Mouse (Mus musculus) CH12.LX (cell line): ENCODE data around the gene Tmem145. TPM values are rescaled to one million over a fixed set of nuclear protein-coding genes. Genes with fewer than 3 reads are reported as not detected.

Experiments
- DNase-seq: peaks from one replicate; pipeline ENCODE4 v3.0.0-alpha.2; 2013; ENCODE audit errors: extremely low read depth
- H3K27ac ChIP-seq: 2 replicates; pipeline ENCODE4 v1.5.1; 2012; ENCODE audit warnings: low read depth, mild to moderate bottlenecking, control low read depth, moderate library complexity; ENCODE audit not compliant: insufficient read depth
- H3K27me3 ChIP-seq: replicated peaks from 2 replicates; pipeline ENCODE3; 2012; ENCODE audit warnings: inconsistent platforms
- H3K36me3 ChIP-seq, 2 experiments: replicated peaks in 1 of 2; 2 replicates each; pipeline versions ENCODE3 to v1.6.1; 2012; ENCODE audit warnings: inconsistent platforms in 1 of 2, low read length in 1 of 2, mild to moderate bottlenecking in 1 of 2, mixed read lengths in 1 of 2, moderate library complexity in 1 of 2; ENCODE audit not compliant: control insufficient read depth in 1 of 2, insufficient read depth in 1 of 2
- H3K4me1 ChIP-seq, 2 experiments: 2 replicates each; pipeline ENCODE4 v1.6.1; 2012; ENCODE audit warnings: inconsistent platforms in 1 of 2, moderate library complexity in 1 of 2; ENCODE audit not compliant: insufficient read depth in 2 of 2, control insufficient read depth in 1 of 2
- H3K4me2 ChIP-seq: 2 replicates; pipeline ENCODE4 v1.6.1; 2012; ENCODE audit warnings: low read depth, mild to moderate bottlenecking, control low read depth; ENCODE audit not compliant: poor library complexity, insufficient read depth, severe bottlenecking
- H3K4me3 ChIP-seq, 3 experiments: fragments of 150-350 bp in 1 of 3; sonication (generic) in 1 of 3; replicated peaks in 1 of 3; 2 replicates each; pipeline versions ENCODE3 to v1.5.1; 2011 to 2012; ENCODE audit warnings: low read depth in 2 of 3, low read length in 2 of 3, mild to moderate bottlenecking in 2 of 3, moderate library complexity in 2 of 3, control low read depth in 1 of 3, improper control_type of control experiment in 1 of 3, inconsistent platforms in 1 of 3, mixed read lengths in 1 of 3; ENCODE audit not compliant: poor library complexity in 1 of 3
- H3K79me2 ChIP-seq: replicated peaks from 2 replicates; pipeline ENCODE4 v1.6.1; 2012; ENCODE audit warnings: mild to moderate bottlenecking, moderate library complexity; ENCODE audit not compliant: control insufficient read depth, poor library complexity, insufficient read depth, severe bottlenecking; ENCODE audit errors: extremely low read depth
- H3K9ac ChIP-seq: 2 replicates; pipeline ENCODE4 v1.6.1; 2012; ENCODE audit warnings: low read depth, mild to moderate bottlenecking, control low read depth, moderate library complexity; ENCODE audit not compliant: insufficient read depth
- H3K9me3 ChIP-seq: replicated peaks from 2 replicates; pipeline ENCODE3; 2012; ENCODE audit warnings: low read length, inconsistent platforms, mixed read lengths
- CHD1 ChIP-seq: IDR thresholded peaks from 2 replicates; pipeline ENCODE4 v1.6.1; 2012; ENCODE audit warnings: low read depth, low read length, improper control_type of control experiment, inconsistent platforms
- CTCF ChIP-seq, 2 experiments: IDR thresholded peaks in 1 of 2; conservative IDR thresholded peaks in 1 of 2; 2 replicates each; pipeline ENCODE4 v1.5.1; 2011 to 2012; ENCODE audit warnings: low read depth in 2 of 2, low read length in 2 of 2, improper control_type of control experiment in 1 of 2, inconsistent platforms in 1 of 2, mild to moderate bottlenecking in 1 of 2, moderate library complexity in 1 of 2
- JUND ChIP-seq: conservative IDR thresholded peaks from 2 replicates; pipeline ENCODE4 v1.6.1; 2011; ENCODE audit warnings: low read depth, low read length, improper control_type of control experiment
- KAT2A ChIP-seq: IDR thresholded peaks from 2 replicates; pipeline ENCODE4 v1.6.1; 2012; ENCODE audit warnings: low read length, improper control_type of control experiment, inconsistent platforms; ENCODE audit not compliant: insufficient replicate concordance
- MAFK ChIP-seq: IDR thresholded peaks from 2 replicates; pipeline ENCODE4 v1.6.1; 2011; ENCODE audit warnings: low read length, improper control_type of control experiment; ENCODE audit not compliant: insufficient replicate concordance
- MAX ChIP-seq: IDR thresholded peaks from 2 replicates; pipeline ENCODE4 v1.6.1; 2011; ENCODE audit warnings: low read length, improper control_type of control experiment
- MAZ ChIP-seq: IDR thresholded peaks from 2 replicates; pipeline ENCODE4 v1.6.1; 2012; ENCODE audit warnings: low read depth, mild to moderate bottlenecking, inconsistent platforms, low read length, improper control_type of control experiment, moderate library complexity
- MEF2A ChIP-seq: IDR thresholded peaks from 2 replicates; pipeline ENCODE4 v1.6.1; 2014; ENCODE audit warnings: low read depth, mild to moderate bottlenecking, inconsistent platforms, low read length, improper control_type of control experiment, borderline replicate concordance
- MXI1 ChIP-seq: IDR thresholded peaks from 2 replicates; pipeline ENCODE4 v1.6.1; 2011; ENCODE audit warnings: mild to moderate bottlenecking, low read depth, low read length, improper control_type of control experiment
- POLR2A ChIP-seq: IDR thresholded peaks from 2 replicates; pipeline ENCODE4 v1.6.1; 2011; ENCODE audit warnings: low read depth, mild to moderate bottlenecking, improper control_type of control experiment, low read length
- POLR2AphosphoS2 ChIP-seq: IDR thresholded peaks from 2 replicates; pipeline ENCODE4 v1.6.1; 2011; ENCODE audit warnings: low read depth, low read length, improper control_type of control experiment
- RAD21 ChIP-seq: IDR thresholded peaks from 2 replicates; pipeline ENCODE4 v1.6.1; 2011; ENCODE audit warnings: low read depth, mild to moderate bottlenecking, low read length, improper control_type of control experiment, moderate library complexity
- RCOR1 ChIP-seq: conservative IDR thresholded peaks from 2 replicates; pipeline ENCODE4 v1.6.1; 2012; ENCODE audit warnings: low read depth, mild to moderate bottlenecking, inconsistent platforms, low read length, improper control_type of control experiment
- SIN3A ChIP-seq: IDR thresholded peaks from 2 replicates; pipeline ENCODE4 v1.6.1; 2012; ENCODE audit warnings: low read length, improper control_type of control experiment, inconsistent platforms
- SMC3 ChIP-seq: IDR thresholded peaks from 2 replicates; pipeline ENCODE4 v1.6.1; 2011; ENCODE audit warnings: low read depth, low read length, improper control_type of control experiment
- TBP ChIP-seq: conservative IDR thresholded peaks from 2 replicates; pipeline ENCODE4 v1.6.1; 2011; ENCODE audit warnings: low read depth, low read length, improper control_type of control experiment
- ZKSCAN1 ChIP-seq: IDR thresholded peaks from 2 replicates; pipeline ENCODE4 v1.6.1; 2012; ENCODE audit warnings: low read depth, inconsistent platforms, low read length, improper control_type of control experiment, borderline replicate concordance
- ZMIZ1 ChIP-seq: IDR thresholded peaks from 2 replicates; pipeline ENCODE4 v1.6.1; 2012; ENCODE audit warnings: low read depth, mild to moderate bottlenecking, inconsistent platforms, low read length, improper control_type of control experiment
- dilution Hi-C: fragments of 300-500 bp; cut with MboI; formaldehyde crosslinking; loops from 2 replicates; pipeline ENCODE4 v1.14.3; 2020; ENCODE audit warnings: low sequenced_read_pairs; ENCODE audit not compliant: extremely low pct_unique_long_range_greater_than_20kb, extremely low pct_ligation_motif_present
- in situ Hi-C: fragments of 300-500 bp; cut with MboI; formaldehyde crosslinking; loops from 3 replicates; pipeline ENCODE4 v1.14.3; 2019; ENCODE audit warnings: low sequenced_read_pairs, low pct_ligation_motif_present, low pct_unique_long_range_greater_than_20kb, mixed read lengths
- polyA plus RNA-seq: library from polyadenylated mRNA; unstranded; fragments of >175 nt; gene quantifications from 2 replicates; pipeline ENCODE4 v1.2.1, GENCODE M21; 2012; ENCODE audit warnings: low read depth; ENCODE audit not compliant: insufficient read length
- total RNA-seq, 2 experiments: library from RNA; depleted of rRNA; stranded (reverse); fragments of 300-350 nt in 1 of 2; fragments of >200 nt in 1 of 2; gene quantifications; 2 replicates each; pipeline ENCODE4 v1.2.3; 2012 to 2014

The Tmem145 gene
- total and polyA plus RNA-seq, 3 experiments, result 0.10 TPM; not detected in 2

DNA sequence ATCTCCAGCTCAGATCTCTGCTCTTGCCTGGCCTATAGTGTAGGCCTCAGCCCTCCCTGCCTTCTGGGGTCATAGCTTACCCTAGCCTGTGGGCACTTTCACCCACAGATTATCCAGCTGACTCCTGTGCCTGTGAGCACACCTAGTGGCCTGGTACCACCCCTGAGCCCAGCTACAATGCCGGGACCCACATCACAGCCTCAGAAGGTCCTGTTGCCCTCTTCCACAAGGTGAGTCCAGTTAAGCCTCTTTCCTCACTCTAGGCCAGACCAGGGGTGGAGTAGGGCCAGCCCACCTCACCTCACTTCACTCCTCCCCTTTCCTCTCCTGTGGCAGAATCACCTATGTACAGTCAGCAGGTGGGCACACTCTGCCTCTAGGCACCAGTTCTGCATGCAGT lies 15.4 kb upstream of the Tmem145 start:
- DNase-seq, result no peak
- in situ Hi-C loops, result no loop called here
- H3K9ac ChIP-seq, result no peak overlapping the region
- no peak overlapping the region for H3K4me3 ChIP-seq
- H3K9me3 ChIP-seq, result peaks cover 11% of the 10 kb centered on the region
- TF ChIP-seq ZKSCAN1 (no peak), CTCF (conservative IDR thresholded peaks at IDR 0.05 in 1 of 2, IDR thresholded peaks at IDR 0.05 in 1 of 2; ENCODE audit: low read depth in 2 of 2, low read length in 2 of 2) (no peak), JUND (no peak), POLR2A (no peak)
- no peaks in the 10 kb centered on the region for H3K27me3 ChIP-seq
- peaks cover 8 to 18% of the 10 kb centered on the region in 2 experiments for H3K4me1 ChIP-seq
- dilution Hi-C loops, result no loop called here
- H3K36me3 ChIP-seq, result peaks cover 85 to 91% of the 10 kb centered on the region in 2 experiments
- H3K27ac ChIP-seq, result no peak overlapping the region
- no peak overlapping the region for H3K4me2 ChIP-seq
- H3K79me2 ChIP-seq, result no peaks in the 10 kb centered on the region

DNA sequence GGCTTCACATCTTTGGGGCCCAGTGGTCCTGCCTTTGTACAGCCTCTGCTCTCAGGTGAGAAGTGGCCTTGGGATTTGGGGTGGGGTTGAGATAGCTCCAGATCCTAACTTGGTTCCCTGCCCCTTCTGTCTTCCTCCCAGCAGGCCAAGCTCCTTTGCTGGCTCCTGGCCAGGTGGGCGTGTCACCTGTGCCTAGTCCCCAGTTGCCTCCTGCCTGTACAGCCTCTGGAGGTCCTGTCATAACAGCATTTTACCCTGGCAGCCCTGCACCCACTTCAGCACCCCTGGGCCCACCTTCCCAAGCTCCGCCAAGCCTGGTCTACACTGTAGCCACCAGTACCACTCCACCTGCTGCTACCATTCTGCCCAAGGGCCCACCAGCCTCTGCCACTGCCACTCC lies 15.0 kb upstream of the Tmem145 start:
- no peaks in the 10 kb centered on the region for H3K27me3 ChIP-seq
- H3K36me3 ChIP-seq, result peaks cover 81 to 87% of the 10 kb centered on the region in 2 experiments
- H3K4me2 ChIP-seq, result no peak overlapping the region
- no peak for DNase-seq
- TF ChIP-seq MAX, result no peak
- no peak for TF ChIP-seq MXI1
- TF ChIP-seq RCOR1, result no peak
- no peak for TF ChIP-seq SMC3
- TF ChIP-seq POLR2A, result no peak
- TF ChIP-seq TBP, result no peak
- no peak for TF ChIP-seq MAZ
- TF ChIP-seq KAT2A, result no peak
- no peak for TF ChIP-seq SIN3A
- no peak for TF ChIP-seq POLR2AphosphoS2
- no peak for TF ChIP-seq ZMIZ1
- no peak for TF ChIP-seq MEF2A
- TF ChIP-seq RAD21, result no peak
- no peak for TF ChIP-seq MAFK
- TF ChIP-seq CHD1, result no peak
- H3K27ac ChIP-seq, result no peak overlapping the region
- dilution Hi-C loops (no loop called here), in situ Hi-C loops (no loop called here)
- no peaks in the 10 kb centered on the region for H3K79me2 ChIP-seq
- peaks cover 10 to 23% of the 10 kb centered on the region in 2 experiments for H3K4me1 ChIP-seq
- peaks cover 11% of the 10 kb centered on the region for H3K9me3 ChIP-seq
- H3K4me3 ChIP-seq, result no peak overlapping the region
- H3K9ac ChIP-seq, result no peak overlapping the region
